Mouse (Mus musculus) embryonic facial prominence, embryonic 10.5 days (tissue): ENCODE measurements around the gene Lrr1. TPM values are rescaled to one million over a fixed set of nuclear protein-coding genes. Genes with fewer than 3 reads are reported as not detected.

Experiments
- DNase-seq: peaks from one replicate; pipeline ENCODE4 v3.0.0-alpha.2; 2017; ENCODE audit warnings: low spot score
- H3K27ac ChIP-seq: fragments of 300-500 bp; sonication (generic); replicated peaks from 2 replicates; pipeline ENCODE4 v1.5.1; 2016; ENCODE audit warnings: mild to moderate bottlenecking
- H3K27me3 ChIP-seq: fragments of 300-500 bp; sonication (generic); replicated peaks from 2 replicates; pipeline ENCODE4 v1.6.1; 2016; ENCODE audit warnings: low read depth, mild to moderate bottlenecking; ENCODE audit not compliant: poor library complexity, severe bottlenecking
- H3K36me3 ChIP-seq: fragments of 300-500 bp; sonication (generic); replicated peaks from 2 replicates; pipeline ENCODE4 v1.6.1; 2016; ENCODE audit warnings: mild to moderate bottlenecking, moderate library complexity
- H3K4me1 ChIP-seq: fragments of 300-500 bp; sonication (generic); 2 replicates; pipeline ENCODE4 v1.6.1; 2016
- H3K4me3 ChIP-seq: fragments of 300-500 bp; sonication (generic); 2 replicates; pipeline ENCODE4 v1.5.1; 2016; ENCODE audit warnings: mild to moderate bottlenecking, moderate library complexity
- H3K9me3 ChIP-seq: fragments of 300-500 bp; sonication (generic); 2 replicates; pipeline ENCODE4 v1.6.1; 2016; ENCODE audit warnings: mild to moderate bottlenecking
- WGBS: fragments of 180-500 bp; shearing (Covaris S2); methylation state at CpG from one replicate; pipeline ENCODE4 v1.1.7; 2016; 5-methylcytosine and 5-hydroxymethylcytosine counted together
- polyA plus RNA-seq: library from polyadenylated mRNA; unstranded; fragments of >200 nt; fragmentation: Nextera tagmentation; extraction: Ambion mirVana; gene quantifications from 2 replicates; pipeline ENCODE4 v1.2.1, GENCODE M21; 2016

The Lrr1 gene
- 29.4 and 31.2 TPM in 2 replicates for polyA plus RNA-seq

DNA sequence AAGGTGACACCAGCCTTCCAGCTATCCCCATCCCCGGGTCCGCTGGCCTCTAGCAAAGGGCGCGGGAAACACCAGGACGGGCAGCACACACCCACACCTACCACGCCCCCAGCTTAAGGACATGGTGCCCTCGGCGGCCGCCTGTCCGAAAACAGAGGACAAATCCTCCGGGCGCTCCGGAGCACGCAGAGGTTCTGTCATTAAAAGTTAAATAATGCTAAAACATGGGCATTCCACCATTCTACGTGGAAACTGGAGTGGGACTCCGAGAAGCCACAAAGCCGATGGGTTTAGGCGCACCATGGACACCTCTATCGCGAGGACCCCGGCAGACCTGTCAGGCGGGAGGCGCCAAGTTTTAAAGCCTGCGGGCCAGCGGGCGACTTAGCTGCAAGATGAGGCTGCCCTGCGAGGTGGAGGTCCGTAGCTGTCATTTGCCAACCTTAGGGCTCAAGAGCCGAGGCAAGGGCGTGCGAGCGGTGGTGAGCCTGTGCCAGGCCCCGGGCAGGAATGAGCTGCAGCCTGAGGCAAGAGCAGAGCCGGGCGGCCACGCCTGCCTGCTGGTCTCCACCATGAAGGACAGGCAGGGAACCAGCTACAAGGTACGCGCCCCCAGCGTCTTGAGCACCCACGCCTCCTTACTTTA is at the start of gene Lrr1:
Gene Lrr1 (plus strand): TSS at position 354 of the 646 bp plus-strand sequence.
- peak within 1 kb of the TSS; percentile 96 for H3K27ac ChIP-seq
- WGBS: under 1% methylated on average over 40 of the region's 40 CpGs

DNA sequence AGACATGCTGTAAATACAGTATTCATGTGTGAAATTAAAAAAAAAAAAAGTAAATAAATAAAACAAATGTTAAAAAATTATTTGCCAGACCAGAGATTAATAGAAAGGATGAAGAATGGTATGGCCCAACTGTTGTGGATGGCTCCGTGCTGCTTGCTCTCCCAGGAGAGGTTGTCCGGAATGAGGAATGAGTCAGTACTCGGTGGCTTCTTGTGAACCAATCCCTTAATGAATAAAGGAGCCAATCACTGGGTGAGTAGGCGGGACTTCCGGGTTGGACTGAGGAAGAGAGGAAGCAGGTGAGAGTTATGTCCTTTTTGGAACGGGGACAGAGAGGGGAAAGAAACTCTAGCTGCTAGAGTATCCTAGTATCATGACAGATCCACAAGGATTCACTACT is 48.7 kb upstream of the Lrr1 start:
- no peaks in the 10 kb centered on the region for H3K36me3 ChIP-seq
- H3K9me3 ChIP-seq: no peaks in the 10 kb centered on the region
- no peak for DNase-seq
- no peak overlapping the region for H3K4me3 ChIP-seq
- no peaks in the 10 kb centered on the region for H3K4me1 ChIP-seq
- no peaks in the 10 kb centered on the region for H3K27me3 ChIP-seq
- WGBS: 89% methylated on average over 6 of the region's 6 CpGs
- no peak overlapping the region for H3K27ac ChIP-seq

More for the DNA sequence above, at the start of gene Lrr1:
- Histone ChIP-seq H3K27me3 (no peaks in the 10 kb centered on the region), H3K36me3 (peaks cover 15% of the 10 kb centered on the region), H3K9me3 (no peaks in the 10 kb centered on the region), H3K4me1 (peaks cover 16% of the 10 kb centered on the region), H3K4me3 (peak within 1 kb of the TSS; percentile 83)
- peak; percentile 87 for DNase-seq

DNA sequence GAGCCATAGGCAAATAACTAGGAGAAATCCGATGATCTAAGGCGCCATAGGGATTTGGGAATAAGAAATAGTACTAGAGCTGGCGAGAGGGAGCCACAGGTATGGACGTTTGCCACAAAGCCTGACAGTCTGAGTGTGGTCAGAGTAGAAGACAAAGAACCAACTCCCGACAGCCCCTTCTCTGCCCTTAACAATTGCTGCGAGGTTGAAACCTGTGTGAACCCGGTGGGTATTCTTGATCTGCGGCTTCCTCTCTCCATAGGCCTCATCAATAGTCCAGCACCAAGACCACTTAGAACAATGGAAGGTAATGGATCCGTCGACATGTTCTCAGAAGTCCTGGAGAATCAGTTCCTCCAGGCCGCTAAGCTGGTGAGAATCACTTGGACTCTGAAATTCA is 45.8 kb upstream of the Lrr1 start:
- Histone ChIP-seq H3K27ac (no peak overlapping the region), H3K4me3 (no peak overlapping the region), H3K9me3 (no peaks in the 10 kb centered on the region), H3K27me3 (no peaks in the 10 kb centered on the region), H3K36me3 (no peaks in the 10 kb centered on the region), H3K4me1 (no peaks in the 10 kb centered on the region)
- no peak for DNase-seq
- 88% methylated on average over 11 of the region's 11 CpGs for WGBS

DNA sequence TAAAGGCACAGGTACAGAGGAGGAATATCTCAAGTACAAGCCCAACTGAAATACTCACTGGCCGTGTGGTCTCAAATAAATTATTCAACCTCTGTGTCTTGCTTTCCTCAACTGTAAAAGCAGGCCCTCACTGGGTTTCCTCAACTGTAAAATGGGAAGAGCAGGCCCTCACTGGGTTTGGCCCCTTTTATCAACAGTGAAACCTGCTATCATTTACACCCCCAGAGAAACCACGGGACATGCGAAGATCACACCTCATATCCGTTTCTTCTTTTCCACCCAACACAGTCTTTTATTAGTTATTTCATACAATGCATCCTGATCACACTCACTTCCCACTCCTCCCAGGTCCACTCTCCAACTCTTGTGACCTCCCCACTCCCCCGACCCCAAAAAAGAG is 43.5 kb upstream of the Lrr1 start:
- Histone ChIP-seq H3K4me1 (peaks cover 7% of the 10 kb centered on the region; the same call in 1 of the 2 replicates), H3K27me3 (no peaks in the 10 kb centered on the region), H3K36me3 (no peaks in the 10 kb centered on the region), H3K27ac (no peak overlapping the region), H3K9me3 (no peaks in the 10 kb centered on the region), H3K4me3 (no peak overlapping the region)
- no peak for DNase-seq
- 91% methylated on average over 5 of the region's 5 CpGs for WGBS

DNA sequence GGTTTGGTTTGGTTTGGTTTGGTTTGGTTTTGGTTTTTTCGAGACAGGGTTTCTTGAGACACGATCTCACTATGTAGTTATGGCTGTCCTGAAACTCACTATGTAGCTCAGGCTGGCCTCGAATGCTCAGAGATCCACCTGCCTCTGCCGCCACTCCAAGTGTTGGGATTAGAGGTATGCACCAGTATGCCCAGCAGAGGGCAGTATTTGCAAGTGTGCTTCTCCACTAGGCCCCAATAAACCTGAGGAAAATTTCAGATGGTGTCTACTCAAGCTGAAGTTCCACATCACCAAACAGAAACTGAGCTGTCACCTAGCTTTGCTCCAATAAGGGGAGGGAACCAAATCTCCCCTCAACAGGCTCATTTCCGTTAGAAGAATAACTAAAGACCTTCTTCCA is 41.4 kb upstream of the Lrr1 start:
- Histone ChIP-seq H3K36me3 (no peaks in the 10 kb centered on the region), H3K27me3 (no peaks in the 10 kb centered on the region), H3K9me3 (no peaks in the 10 kb centered on the region), H3K4me1 (peaks cover 8% of the 10 kb centered on the region; the same call in 1 of the 2 replicates), H3K27ac (no peak overlapping the region), H3K4me3 (no peak overlapping the region)
- no peak for DNase-seq
- 87% methylated on average over 5 of the region's 5 CpGs for WGBS

DNA sequence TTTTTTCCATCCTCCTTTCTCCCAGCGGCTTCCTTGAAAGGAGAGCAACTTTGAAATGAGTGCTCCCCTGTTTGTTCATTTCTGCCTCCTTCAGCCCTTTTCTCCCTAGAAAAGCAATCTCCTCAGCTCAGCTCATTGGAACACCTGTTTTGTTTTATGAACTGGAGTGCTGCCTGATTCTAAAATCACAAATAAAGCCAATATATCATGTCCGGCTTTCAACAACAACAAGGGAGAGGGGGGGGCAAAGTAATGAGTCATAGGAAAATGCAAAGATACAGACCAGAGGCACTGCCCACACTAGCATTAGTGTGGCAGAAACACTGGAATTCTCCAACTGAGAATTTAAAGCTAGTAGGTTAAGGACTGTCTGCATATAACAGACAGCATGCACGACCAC is 41.0 kb upstream of the Lrr1 start:
- H3K4me3 ChIP-seq: no peak overlapping the region
- H3K36me3 ChIP-seq: no peaks in the 10 kb centered on the region
- H3K4me1 ChIP-seq: peaks cover 8% of the 10 kb centered on the region; the same call in 1 of the 2 replicates
- no peaks in the 10 kb centered on the region for H3K27me3 ChIP-seq
- no peak overlapping the region for H3K27ac ChIP-seq
- H3K9me3 ChIP-seq: no peaks in the 10 kb centered on the region
- 88% methylated on average over 3 of the region's 3 CpGs for WGBS
- no peak for DNase-seq

DNA sequence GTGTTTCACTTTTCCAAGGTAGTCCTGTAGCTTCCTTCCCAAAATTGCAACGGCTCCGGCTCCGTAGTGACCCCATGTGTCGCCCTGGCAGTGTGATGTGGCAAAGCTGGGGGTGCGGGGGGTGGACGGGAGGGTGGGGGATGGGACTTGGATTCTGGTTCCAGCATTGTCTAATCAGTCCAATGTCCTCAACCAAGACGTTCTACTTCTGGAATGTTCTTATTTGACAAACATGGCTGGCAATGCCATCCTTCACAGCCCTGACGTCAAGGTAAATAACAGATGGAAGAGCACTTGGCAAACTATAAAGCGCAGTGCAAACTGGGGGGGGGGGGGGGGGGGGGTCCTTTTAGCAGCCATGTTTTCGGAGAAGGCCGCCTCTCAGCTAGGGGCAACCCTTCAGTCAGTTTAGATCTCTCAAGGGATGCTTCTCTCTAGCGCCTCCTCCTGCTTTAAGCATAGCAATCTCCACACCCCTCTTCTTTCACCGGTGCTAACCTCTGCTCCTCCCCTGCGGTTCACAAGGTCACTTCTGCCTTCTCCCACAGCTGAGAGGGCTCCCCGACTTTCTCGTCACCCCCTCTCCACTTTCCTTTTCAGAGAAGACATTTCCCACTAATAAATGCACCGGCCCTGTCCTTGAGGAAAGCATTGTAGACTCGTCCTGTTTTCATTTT is 38.8 kb upstream of the Lrr1 start:
- WGBS: 53% methylated on average over 18 of the region's 18 CpGs
- Histone ChIP-seq H3K27me3 (no peaks in the 10 kb centered on the region), H3K4me1 (peaks cover 8% of the 10 kb centered on the region; the same call in 1 of the 2 replicates), H3K9me3 (no peaks in the 10 kb centered on the region), H3K36me3 (no peaks in the 10 kb centered on the region), H3K27ac (no peak overlapping the region), H3K4me3 (peak overlapping the region; percentile 25; the same call in 1 of the 2 replicates)
- DNase-seq: no peak

DNA sequence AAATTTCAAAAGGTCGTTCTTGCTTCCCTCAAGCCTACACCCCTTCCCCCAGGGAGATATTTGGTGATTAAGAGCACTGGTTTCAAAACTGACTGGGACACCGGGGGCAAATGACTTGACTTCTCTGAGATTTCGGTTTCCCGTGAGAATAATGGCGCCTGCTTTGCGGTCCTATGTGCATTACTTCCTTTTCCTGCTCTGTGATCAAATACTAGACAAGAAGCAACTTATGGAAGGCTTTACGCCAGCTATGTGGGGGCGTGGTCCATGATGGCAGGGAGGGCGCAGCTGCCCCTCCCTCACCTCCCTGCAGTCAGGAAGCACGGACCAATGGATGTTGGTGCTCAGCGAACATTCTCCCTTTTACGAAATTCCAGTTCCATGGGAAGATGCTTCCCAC is 38.1 kb upstream of the Lrr1 start:
- H3K27me3 ChIP-seq: no peaks in the 10 kb centered on the region
- H3K4me3 ChIP-seq: peak overlapping the region; percentile 25; the same call in 1 of the 2 replicates
- peaks cover 8% of the 10 kb centered on the region; the same call in 1 of the 2 replicates for H3K4me1 ChIP-seq
- WGBS: 71% methylated on average over 12 of the region's 12 CpGs
- H3K36me3 ChIP-seq: no peaks in the 10 kb centered on the region
- no peak overlapping the region for H3K27ac ChIP-seq
- no peaks in the 10 kb centered on the region for H3K9me3 ChIP-seq
- no peak for DNase-seq

DNA sequence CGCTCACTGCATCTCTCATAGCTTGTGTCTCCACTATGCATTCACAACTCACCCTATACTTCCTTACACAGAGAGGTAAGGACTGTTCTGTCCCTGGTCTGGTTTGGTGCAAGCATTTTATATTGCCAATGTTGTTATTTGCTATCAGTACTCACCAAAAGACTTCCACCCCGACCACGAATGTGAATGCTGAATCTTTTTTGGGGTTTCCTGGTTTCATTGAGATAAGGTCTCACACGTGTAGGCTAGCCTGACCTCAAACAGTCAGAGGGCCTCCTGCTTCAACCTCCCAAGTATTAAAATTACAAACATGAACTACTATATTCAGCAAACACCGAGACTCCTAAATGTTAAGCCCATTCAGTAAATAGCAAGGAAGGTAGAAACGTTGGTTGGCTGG is 37.3 kb upstream of the Lrr1 start:
- 84% methylated on average over 6 of the region's 6 CpGs for WGBS
- Histone ChIP-seq H3K4me1 (peaks cover 8% of the 10 kb centered on the region; the same call in 1 of the 2 replicates), H3K9me3 (no peaks in the 10 kb centered on the region), H3K4me3 (no peak overlapping the region), H3K27ac (no peak overlapping the region), H3K27me3 (no peaks in the 10 kb centered on the region), H3K36me3 (no peaks in the 10 kb centered on the region)
- no peak for DNase-seq

DNA sequence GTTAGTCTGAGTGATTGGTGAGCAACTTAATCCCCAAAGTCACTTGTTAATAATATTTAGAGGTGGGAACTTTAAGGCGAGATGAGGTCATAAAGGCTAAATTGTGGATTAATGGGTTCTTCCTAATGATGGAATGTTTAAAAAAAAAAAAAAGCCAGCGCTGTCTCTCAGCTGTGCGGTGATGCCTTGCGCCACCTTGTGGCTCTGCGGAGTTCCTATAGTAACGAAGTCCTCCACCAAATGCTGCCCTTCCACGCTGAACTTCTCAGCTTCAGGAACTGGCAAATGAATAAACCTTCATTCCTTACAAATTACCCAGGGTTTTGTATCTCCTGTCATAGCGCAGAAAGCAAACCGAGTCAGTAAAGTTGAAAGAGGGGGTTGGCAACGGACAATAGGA is 36.6 kb upstream of the Lrr1 start:
- Histone ChIP-seq H3K27ac (no peak overlapping the region), H3K9me3 (no peaks in the 10 kb centered on the region), H3K36me3 (no peaks in the 10 kb centered on the region), H3K4me3 (no peak overlapping the region), H3K27me3 (no peaks in the 10 kb centered on the region), H3K4me1 (peaks cover 8% of the 10 kb centered on the region; the same call in 1 of the 2 replicates)
- DNase-seq: peak; percentile 59
- 10% methylated on average over 10 of the region's 10 CpGs for WGBS

DNA sequence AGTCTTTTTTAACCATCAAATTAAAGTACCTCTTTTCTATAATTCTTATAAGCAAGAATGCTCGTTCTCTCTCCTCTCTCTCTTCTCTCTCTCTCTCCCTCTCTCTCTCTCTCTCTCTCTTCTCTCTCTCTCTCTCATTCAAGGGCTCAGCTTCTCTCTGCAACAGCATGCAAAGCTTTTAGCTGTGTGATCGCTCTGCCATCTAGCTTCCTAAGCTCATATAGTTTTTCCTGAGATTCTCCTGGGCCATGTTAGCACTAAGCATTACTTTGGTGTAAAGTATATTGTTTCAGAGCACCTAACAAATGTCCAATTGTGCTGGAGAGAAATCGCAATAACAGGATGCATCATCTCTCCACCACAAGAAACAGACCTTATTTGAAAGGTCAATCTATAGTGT is 29.4 kb upstream of the Lrr1 start:
- Histone ChIP-seq H3K36me3 (no peaks in the 10 kb centered on the region), H3K9me3 (no peaks in the 10 kb centered on the region), H3K4me1 (no peaks in the 10 kb centered on the region), H3K27ac (no peak overlapping the region), H3K27me3 (no peaks in the 10 kb centered on the region), H3K4me3 (no peak overlapping the region)
- DNase-seq: no peak
- WGBS: 87% methylated on average over 3 of the region's 3 CpGs

DNA sequence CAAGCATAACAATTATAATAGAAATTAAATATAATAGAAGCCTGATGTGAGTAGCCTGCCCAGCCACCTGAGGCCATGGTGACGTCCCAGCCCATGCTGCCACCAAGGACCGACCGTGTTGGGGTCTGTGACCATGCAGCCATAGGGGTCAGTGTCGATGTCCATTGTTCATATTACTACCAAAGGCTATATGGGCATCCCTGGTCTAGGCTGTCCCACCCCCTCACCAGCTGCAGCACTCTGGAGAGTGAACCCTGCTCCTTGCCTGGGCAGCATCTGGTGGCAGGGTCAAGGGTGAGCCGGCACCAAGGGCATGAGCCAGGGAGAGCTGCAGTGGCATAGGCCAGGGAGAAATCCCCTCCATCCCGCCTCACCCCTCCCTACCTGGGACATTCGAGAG is 28.8 kb upstream of the Lrr1 start:
- Histone ChIP-seq H3K27ac (no peak overlapping the region), H3K4me1 (no peaks in the 10 kb centered on the region), H3K9me3 (no peaks in the 10 kb centered on the region), H3K27me3 (no peaks in the 10 kb centered on the region), H3K4me3 (no peak overlapping the region), H3K36me3 (no peaks in the 10 kb centered on the region)
- 84% methylated on average over 7 of the region's 7 CpGs for WGBS
- DNase-seq: no peak

DNA sequence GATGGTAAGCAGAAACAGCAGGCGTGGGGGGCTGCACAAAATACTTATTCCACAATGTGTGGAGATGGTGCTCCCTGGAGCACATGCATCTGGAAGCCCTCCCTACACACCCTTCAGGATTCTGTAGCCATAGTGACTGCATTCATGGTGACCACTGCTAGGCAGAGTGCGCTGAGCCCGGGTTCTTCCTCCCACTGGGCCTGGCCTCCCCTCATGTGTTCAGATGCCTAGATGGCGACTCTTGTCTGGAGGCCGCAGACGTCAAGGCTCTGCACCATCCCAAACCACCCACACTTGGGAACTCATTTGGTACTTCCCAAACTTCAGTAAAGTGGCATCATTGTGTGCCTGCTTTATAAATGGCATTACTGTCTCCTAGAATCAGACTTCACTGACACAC is 25.2 kb upstream of the Lrr1 start:
- H3K9me3 ChIP-seq: no peaks in the 10 kb centered on the region
- DNase-seq: no peak
- 75% methylated on average over 6 of the region's 6 CpGs for WGBS
- no peak overlapping the region for H3K4me3 ChIP-seq
- H3K27ac ChIP-seq: no peak overlapping the region
- H3K27me3 ChIP-seq: no peaks in the 10 kb centered on the region
- H3K36me3 ChIP-seq: no peaks in the 10 kb centered on the region
- no peaks in the 10 kb centered on the region for H3K4me1 ChIP-seq
